Mouse (Mus musculus) urinary bladder, postnatal 25 days (tissue): ENCODE data around the gene Egln2.

ENCODE experiments used
- DNase-seq: peaks from one replicate; pipeline ENCODE4 v3.0.0; 2022; ENCODE audit warnings: low spot score

Gene Egln2

DNA sequence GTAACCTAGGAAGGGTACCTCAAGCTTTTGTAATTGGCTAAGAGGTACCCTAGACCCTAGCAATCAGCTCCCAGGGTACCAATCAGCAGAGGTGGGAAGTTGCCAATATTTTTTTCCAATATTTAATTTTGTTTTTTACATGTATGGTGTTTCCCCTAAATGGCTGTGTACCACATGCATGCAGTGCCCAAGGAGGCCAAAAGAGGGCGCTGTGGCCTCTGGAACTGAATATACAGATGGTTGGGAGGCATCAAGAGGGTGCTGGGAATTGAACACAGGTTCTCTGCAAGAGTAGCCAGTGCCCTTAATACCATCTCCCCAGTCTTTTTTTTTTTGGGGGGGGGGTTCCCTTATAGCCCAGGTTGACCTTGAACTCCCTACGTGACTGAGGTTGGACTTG lies 35.2 kb downstream of the Egln2 start:
- no peak for DNase-seq

DNA sequence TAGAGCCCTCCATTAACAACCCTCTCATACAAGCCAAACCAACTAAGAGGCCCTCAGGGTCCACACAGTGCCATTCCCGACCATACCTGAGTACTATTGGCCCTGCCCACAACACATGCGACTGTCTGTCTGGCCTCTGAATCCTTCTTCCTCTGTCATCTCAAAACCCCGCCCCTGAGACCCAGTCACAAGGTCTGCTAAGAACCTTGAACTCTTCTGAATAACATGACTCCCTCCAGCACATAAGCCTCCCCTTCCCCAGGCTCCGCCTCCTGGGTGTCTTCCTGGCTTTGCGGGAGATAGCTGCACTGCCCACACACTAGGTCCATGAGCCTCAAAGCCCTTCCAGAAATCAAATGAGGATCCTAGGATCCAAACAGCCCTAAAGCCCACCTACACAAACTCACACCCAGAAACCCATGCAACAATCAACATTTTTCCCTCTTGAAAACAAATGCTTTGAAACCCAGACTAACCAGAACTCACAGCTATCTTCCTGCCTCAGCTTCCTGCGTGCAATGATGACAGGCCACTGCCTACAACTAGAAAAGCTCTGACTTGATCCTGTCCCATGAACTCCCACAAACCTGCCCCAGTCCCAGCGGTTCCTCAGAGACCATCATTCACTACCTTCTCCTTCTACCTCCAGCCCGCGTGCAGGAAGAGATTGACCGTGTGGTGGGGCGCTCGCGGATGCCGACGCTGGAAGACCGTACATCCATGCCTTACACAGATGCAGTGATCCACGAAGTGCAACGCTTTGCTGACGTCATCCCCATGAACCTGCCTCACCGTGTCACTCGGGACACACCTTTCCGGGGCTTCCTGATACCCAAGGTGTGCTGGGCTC lies 35.9 kb downstream of the Egln2 start:
- DNase-seq, result no peak

DNA sequence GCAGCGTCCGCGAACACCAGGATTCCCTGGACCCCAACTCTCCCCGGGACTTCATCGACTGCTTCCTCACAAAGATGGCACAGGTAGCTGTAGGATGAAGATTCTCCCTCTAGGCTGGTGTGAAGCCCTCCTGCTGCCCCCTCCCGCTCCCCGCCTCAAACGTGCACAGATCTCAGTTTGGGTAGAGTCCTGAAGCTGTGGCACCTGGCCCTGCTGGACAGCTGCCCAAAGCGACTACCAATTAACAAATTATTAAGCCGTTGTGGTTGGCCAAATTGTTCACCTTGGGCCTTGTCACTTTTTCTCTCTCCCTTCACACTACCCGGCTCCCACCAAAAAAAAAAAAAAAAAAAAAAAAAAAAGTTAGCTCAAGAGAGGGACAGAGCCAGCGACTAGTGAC lies 36.8 kb downstream of the Egln2 start:
- DNase-seq, result no peak

- DNase-seq, result no peak
These were observed 37.7 kb downstream of the Egln2 start for GRCm38 (mm10) chr7:27128946-27129345.

GRCm38 (mm10) chr7:27128162-27128561 lies 38.4 kb downstream of the Egln2 start:
- DNase-seq, result peak; percentile 24

DNA sequence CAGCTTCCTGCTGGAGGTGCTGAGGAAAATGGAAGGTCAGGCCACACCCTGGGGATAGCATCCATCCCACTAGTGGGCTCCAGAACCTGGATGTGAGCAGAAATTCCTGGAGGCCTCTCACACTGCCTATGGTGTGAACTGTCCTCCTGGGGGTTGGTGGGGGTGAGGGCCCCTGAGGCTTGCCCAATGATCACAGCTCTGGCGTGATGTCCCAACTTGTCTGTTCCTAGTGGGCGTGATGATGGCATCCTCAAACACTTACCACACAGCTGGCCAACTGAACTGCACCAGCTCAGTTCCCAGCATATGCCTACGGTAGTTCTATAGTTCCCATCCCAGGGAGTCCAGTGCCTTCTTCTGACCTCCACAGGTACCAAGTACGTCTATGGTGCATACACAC lies 41.6 kb downstream of the Egln2 start:
- no peak for DNase-seq

- DNase-seq, result no peak
These were observed 42.2 kb downstream of the Egln2 start for GRCm38 (mm10) chr7:27124305-27124832.

DNA sequence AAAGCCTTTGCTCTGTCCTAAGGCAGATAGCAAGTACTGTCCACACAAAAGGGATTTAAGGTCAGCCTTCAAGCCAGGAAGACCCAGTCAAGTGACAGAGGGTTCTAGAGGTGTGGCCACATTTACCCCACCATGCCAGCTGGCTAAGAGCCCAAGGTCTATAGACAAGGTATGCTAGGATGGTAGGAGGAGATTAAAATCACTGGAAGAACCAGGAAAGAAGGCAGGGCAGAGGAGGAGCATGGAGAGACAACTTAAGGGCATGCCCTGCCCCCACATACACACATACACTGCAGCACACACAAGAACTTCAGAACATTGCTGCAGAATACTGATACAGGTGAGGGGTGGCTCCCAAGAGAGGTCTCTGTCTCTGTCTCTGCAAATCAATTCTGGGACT lies 46.9 kb downstream of the Egln2 start, which contains the start of gene Cyp2f2:
Gene Cyp2f2, plus strand, starts transcription at position 234 of the 400 bp plus-strand sequence.
- DNase-seq, result no peak

DNA sequence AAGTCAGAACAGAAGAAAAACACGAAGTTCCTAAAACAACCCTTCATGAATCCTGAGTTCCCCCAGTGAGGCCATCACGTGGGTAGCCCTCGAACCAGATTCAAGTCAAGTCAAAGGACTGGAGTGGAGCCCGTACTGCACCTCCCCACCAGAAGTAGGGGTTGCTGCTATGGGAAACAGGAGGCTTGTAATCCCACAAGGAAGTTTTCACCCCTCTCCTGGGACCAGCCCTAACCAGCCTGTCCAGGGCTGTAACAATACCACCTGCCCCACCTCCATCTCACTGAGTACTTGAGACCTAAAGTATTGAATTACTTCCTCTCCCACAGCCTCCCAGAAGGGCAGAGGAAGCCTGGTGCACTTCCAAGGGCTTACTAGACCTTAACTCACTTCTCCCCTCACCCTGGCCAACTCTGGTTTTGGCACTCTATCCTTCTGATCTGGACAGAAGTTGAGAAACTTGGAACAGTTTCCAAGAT lies 48.5 kb downstream of the Egln2 start:
- no peak for DNase-seq

DNA sequence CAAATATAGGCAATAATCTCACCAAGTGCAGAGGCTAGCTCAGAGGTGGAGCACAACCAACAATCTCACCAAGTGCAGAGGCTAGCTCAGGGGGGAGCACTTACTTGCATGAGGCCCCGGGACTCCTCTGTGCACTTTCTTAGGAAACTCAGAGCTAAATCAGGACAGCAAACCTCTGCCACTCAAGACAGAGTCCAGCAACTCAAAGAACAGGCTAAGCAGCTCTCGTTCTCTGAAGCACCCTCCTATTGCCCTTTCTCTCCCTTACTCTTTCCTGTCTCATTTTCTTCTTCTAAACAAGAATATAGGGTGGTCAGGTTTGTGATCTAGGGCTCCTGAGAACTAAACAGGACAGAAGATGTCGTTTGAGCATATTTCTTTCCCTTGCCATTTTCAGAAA lies 54.6 kb downstream of the Egln2 start:
- no peak for DNase-seq

- DNase-seq, result no peak
These were observed 55.6 kb downstream of the Egln2 start for GRCm38 (mm10) chr7:27111038-27111437.

DNA sequence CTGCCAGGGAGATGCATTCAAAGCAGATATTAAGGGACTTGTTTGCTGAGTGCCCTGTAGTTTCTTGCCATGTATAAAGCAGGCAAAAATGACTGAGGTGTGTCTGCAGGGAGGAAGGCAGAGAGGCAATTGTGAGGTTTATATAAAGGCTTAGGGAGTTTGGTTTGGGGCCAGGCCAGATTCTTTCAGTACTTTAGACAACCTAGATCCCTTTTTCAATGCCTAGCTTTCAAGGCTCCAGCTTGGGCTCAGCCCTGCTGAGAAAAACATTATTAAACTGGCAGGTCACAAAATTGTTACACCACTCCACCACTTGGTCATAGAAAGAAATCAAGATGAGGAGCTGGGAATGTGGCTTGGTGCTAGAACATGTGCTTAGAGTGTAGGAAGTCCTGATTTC lies 56.3 kb downstream of the Egln2 start:
- no peak for DNase-seq
